Mouse (Mus musculus) kidney, postnatal 0 days (tissue): ENCODE data around the gene Arhgap25. TPM values are rescaled to one million over a fixed set of nuclear protein-coding genes. Genes with fewer than 3 reads are reported as not detected.

Source experiments
- ATAC-seq: fragments of 200-750 bp; cut with Nextera tagmentation; replicated peaks from 2 replicates; pipeline ENCODE4 v1.8.0; 2017; ENCODE audit warnings: low read depth, moderate number of reproducible peaks, moderate TSS enrichment, moderate library complexity; ENCODE audit not compliant: low FRiP score
- DNase-seq: peaks from one replicate; pipeline ENCODE4 v3.0.0-alpha.2; 2016; ENCODE audit warnings: low spot score
- H3K27ac ChIP-seq: fragments of 300-500 bp; sonication (generic); 2 replicates; pipeline ENCODE4 v1.5.1; 2014; ENCODE audit warnings: mild to moderate bottlenecking
- H3K27me3 ChIP-seq: fragments of 300-500 bp; sonication (generic); 2 replicates; pipeline ENCODE4 v1.6.1; 2014; ENCODE audit warnings: low read length, mixed read lengths; ENCODE audit not compliant: insufficient read depth
- H3K36me3 ChIP-seq: fragments of 300-500 bp; sonication (generic); 2 replicates; pipeline ENCODE4 v1.6.1; 2014; ENCODE audit warnings: low read length, mixed read lengths; ENCODE audit not compliant: insufficient read depth
- H3K4me1 ChIP-seq: fragments of 300-500 bp; sonication (generic); replicated peaks from 2 replicates; pipeline ENCODE4 v1.6.1; 2014; ENCODE audit warnings: antibody characterized with exemption, low read length, mixed read lengths; ENCODE audit not compliant: insufficient read depth
- H3K4me2 ChIP-seq: fragments of 300-500 bp; sonication (generic); 2 replicates; pipeline ENCODE4 v1.6.1; 2014; ENCODE audit warnings: mild to moderate bottlenecking, low read length, moderate library complexity, mixed read lengths
- H3K4me3 ChIP-seq: fragments of 300-500 bp; sonication (generic); replicated peaks from 2 replicates; pipeline ENCODE4 v1.5.1; 2014; ENCODE audit warnings: low read depth, low read length
- H3K9ac ChIP-seq: fragments of 300-500 bp; sonication (generic); 2 replicates; pipeline ENCODE4 v1.6.1; 2014; ENCODE audit warnings: low read depth, low read length
- H3K9me3 ChIP-seq: fragments of 300-500 bp; sonication (generic); replicated peaks from 2 replicates; pipeline ENCODE4 v1.6.1; 2016; ENCODE audit warnings: low read length, inconsistent platforms, mixed read lengths
- CTCF ChIP-seq: IDR thresholded peaks from 2 replicates; pipeline ENCODE4 v1.5.1; 2016; ENCODE audit warnings: antibody characterized with exemption, low read depth, mild to moderate bottlenecking, moderate library complexity
- WGBS: fragments of 180-500 bp; shearing (Covaris S2); extraction: QIAGEN DNeasy Blood & Tissue Kit; methylation state at CpG from one replicate; pipeline ENCODE4 v1.1.7; 2014; 5-methylcytosine and 5-hydroxymethylcytosine counted together
- polyA plus RNA-seq: library from polyadenylated mRNA; unstranded; fragments of >200 nt; fragmentation: Nextera tagmentation; extraction: Ambion mirVana; gene quantifications from 2 replicates; pipeline ENCODE4 v1.2.1, GENCODE M21; 2015

Arhgap25 gene
- polyA plus RNA-seq, 1 experiment from 2014 or later = 4.1 TPM

DNA sequence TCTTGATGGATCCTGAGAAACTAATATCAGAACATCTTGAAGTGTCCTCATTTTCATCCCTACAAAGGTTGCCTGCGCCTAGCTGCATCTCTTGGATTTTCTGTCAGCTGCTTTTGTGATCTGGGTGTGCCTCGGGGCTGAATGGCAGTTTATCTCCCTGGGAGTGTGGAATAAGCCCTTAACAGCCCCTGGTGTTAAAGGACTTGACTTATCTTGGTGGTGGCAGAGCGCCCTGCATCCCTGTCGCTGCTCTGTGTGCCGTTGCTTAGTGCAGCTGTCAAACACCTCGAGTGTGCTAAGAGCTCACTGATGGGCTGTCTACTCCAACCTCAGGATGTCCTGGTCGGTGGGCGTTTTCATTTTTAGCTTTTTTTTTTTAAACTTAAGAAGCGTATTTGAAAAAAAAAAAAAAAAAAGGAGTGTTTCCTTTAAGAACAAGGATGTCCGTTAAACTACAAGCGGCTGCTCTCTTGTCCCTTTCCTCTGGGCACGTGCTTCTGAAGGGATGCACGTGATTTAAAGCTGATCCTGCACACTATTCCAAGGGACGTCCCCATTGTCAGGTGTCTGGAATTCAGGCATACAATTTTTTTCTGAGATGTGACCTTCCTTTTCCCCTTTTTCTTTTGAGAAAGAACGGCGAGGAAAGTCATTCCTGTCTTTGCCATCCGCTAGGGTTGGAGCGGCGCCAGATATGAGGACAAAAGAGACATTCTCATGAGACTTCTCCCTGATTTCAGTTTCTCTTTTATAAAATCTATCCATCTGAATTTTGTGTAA lies 108.8 kb downstream of the Arhgap25 start:
- no peak for ATAC-seq

DNA sequence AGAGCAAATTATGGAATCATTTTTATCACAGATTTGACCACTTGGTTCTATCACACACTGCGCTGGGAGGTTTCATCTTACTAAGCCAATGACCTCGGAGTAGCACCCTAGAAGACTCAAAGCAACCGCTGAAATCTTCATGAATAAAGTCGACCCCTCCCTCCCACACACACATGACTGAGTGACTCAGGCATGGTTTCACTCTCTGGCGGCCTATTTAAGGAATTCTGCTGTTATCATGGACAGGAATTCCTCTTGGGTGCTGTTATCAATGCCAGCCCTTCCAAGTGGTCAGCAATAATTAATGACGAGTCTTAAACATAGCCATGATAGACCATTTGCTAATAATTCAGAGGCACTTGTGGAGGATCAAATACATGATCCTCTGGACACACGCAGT lies 110.8 kb downstream of the Arhgap25 start:
- H3K36me3 ChIP-seq = no peaks in the 10 kb centered on the region
- H3K27me3 ChIP-seq = no peaks in the 10 kb centered on the region
- no peak overlapping the region for H3K4me3 ChIP-seq
- H3K9me3 ChIP-seq = no peaks in the 10 kb centered on the region
- ATAC-seq (no peak), DNase-seq (peak; percentile 20)
- WGBS = 56% methylated on average over 7 of the region's 7 CpGs
- no peak overlapping the region for H3K27ac ChIP-seq
- no peak overlapping the region for H3K4me2 ChIP-seq
- TF ChIP-seq CTCF = no peak
- H3K9ac ChIP-seq = no peak overlapping the region
- no peaks in the 10 kb centered on the region for H3K4me1 ChIP-seq

More for the DNA sequence above, 108.8 kb downstream of the Arhgap25 start:
- 56% methylated on average over 19 of the region's 19 CpGs for WGBS
- peak; percentile 26 for DNase-seq
- Histone ChIP-seq H3K9ac (no peak overlapping the region), H3K4me1 (no peaks in the 10 kb centered on the region), H3K36me3 (no peaks in the 10 kb centered on the region), H3K9me3 (no peaks in the 10 kb centered on the region), H3K4me3 (no peak overlapping the region), H3K4me2 (no peak overlapping the region), H3K27me3 (no peaks in the 10 kb centered on the region), H3K27ac (no peak overlapping the region)
- no peak for TF ChIP-seq CTCF

DNA sequence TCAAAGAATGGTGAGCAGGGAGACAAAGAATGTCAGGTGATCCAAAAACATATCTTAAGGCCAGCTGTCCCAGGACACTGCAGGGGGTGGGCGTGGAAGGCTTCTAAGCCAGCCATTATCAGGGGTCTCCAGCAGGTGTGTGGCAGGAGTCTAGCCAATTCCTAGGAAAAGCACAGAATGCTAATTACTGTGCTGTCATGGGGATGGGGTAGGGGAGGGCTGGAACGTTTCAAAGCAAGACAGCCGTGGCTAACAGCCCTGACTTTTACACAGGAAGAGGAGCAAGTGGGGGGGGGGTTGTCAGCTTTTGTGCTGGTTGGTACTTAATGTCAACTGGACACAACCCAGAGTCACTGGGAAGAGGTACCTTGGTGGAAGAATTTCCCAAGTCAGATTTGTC lies 121.0 kb downstream of the Arhgap25 start:
- no peak for TF ChIP-seq CTCF
- Histone ChIP-seq H3K4me2 (no peak overlapping the region), H3K27me3 (no peaks in the 10 kb centered on the region), H3K4me1 (no peaks in the 10 kb centered on the region), H3K27ac (no peak overlapping the region), H3K9me3 (no peaks in the 10 kb centered on the region), H3K36me3 (no peaks in the 10 kb centered on the region), H3K9ac (no peak overlapping the region), H3K4me3 (no peak overlapping the region)
- ATAC-seq (no peak), DNase-seq (no peak)
- WGBS = 36% methylated on average over 3 of the region's 3 CpGs

Other genes with a start within 250 kb of the Arhgap25 start
- gene Antxr1, start 197.4 kb downstream of the Arhgap25 start, polyA plus RNA-seq = 5.0 and 5.2 TPM in 2 replicates
- gene Gkn1, start 182.3 kb downstream of the Arhgap25 start, polyA plus RNA-seq = not detected in 2 replicates
- gene Gkn2, start 159.9 kb downstream of the Arhgap25 start, polyA plus RNA-seq = not detected in 2 replicates
- gene Gkn3, start 144.3 kb downstream of the Arhgap25 start, polyA plus RNA-seq = 0.70 and 1.0 TPM in 2 replicates
- not detected in 2 replicates for gene Bmp10, start 104.3 kb downstream of the Arhgap25 start, polyA plus RNA-seq
- gene Prokr1, start 57.5 kb upstream of the Arhgap25 start, polyA plus RNA-seq = 2.5 TPM in 2 replicates
- 12.7 and 14.3 TPM in 2 replicates for gene Aplf, start 138.9 kb upstream of the Arhgap25 start, polyA plus RNA-seq
- 1.7 and 2.0 TPM in 2 replicates for gene Efcc1, start 197.6 kb upstream of the Arhgap25 start, polyA plus RNA-seq
- gene Gp9, start 244.8 kb upstream of the Arhgap25 start, polyA plus RNA-seq = 0.42 and 0.66 TPM in 2 replicates